Mouse (Mus musculus): Measurements from ENCODE around the gene Dtd1. TPM values are rescaled to one million over a fixed set of nuclear protein-coding genes. Genes with fewer than 3 reads are reported as not detected.

Dtd1 gene
- polyA plus RNA-seq, 1 experiment from 2014 or later, result 29.9 TPM

GRCm38 (mm10) chr2:144641991-144642390 is 42.3 kb downstream of the Dtd1 start:
- Histone ChIP-seq H3K4me1 (ENCODE audit: control insufficient read depth in 2 of 2, insufficient read depth in 2 of 2, low read length in 2 of 2) (peaks cover 0 to 7% of the 10 kb centered on the region in 2 experiments; a peak in 1 of 4 replicates), H3K4me3 (ENCODE audit: control insufficient read depth in 1 of 2, insufficient read depth in 1 of 2, low read depth in 1 of 2, low read length in 2 of 2) (no peak overlapping the region), H3K9me3 (ENCODE audit: control insufficient read depth, low read length) (no peaks in the 10 kb centered on the region), H3K36me3 (ENCODE audit: control insufficient read depth, insufficient read depth, low read length) (no peaks in the 10 kb centered on the region), H3K27me3 (ENCODE audit: control insufficient read depth, insufficient read depth, low read length) (no peaks in the 10 kb centered on the region), H3K9ac (ENCODE audit: low read length) (no peak overlapping the region), H3K27ac (replicated peaks in 1 of 2; ENCODE audit: control insufficient read depth in 1 of 2, insufficient read depth in 1 of 2, low read depth in 2 of 2, low read length in 2 of 2) (no peak overlapping the region), H3K4me2 (ENCODE audit: low read length) (no peak overlapping the region)
- 91% methylated on average over 4 of the region's 4 CpGs for WGBS
- ATAC-seq (ENCODE audit: insufficient number of reproducible peaks, insufficient read depth, low FRiP score, low read depth), result no peak

GRCm38 (mm10) chr2:144646360-144646759 is 46.7 kb downstream of the Dtd1 start:
- no peaks in the 10 kb centered on the region for H3K9me3 ChIP-seq (ENCODE audit: control insufficient read depth, low read length)
- no peak overlapping the region for H3K27ac ChIP-seq (replicated peaks in 1 of 2; ENCODE audit: control insufficient read depth in 1 of 2, insufficient read depth in 1 of 2, low read depth in 2 of 2, low read length in 2 of 2)
- H3K9ac ChIP-seq (ENCODE audit: low read length), result no peak overlapping the region
- no peak overlapping the region for H3K4me3 ChIP-seq (ENCODE audit: control insufficient read depth in 1 of 2, insufficient read depth in 1 of 2, low read depth in 1 of 2, low read length in 2 of 2)
- ATAC-seq (ENCODE audit: insufficient number of reproducible peaks, insufficient read depth, low FRiP score, low read depth), result no peak
- no peaks in the 10 kb centered on the region for H3K36me3 ChIP-seq (ENCODE audit: control insufficient read depth, insufficient read depth, low read length)
- WGBS, result 83% methylated on average over 10 of the region's 10 CpGs
- H3K4me1 ChIP-seq (ENCODE audit: control insufficient read depth in 2 of 2, insufficient read depth in 2 of 2, low read length in 2 of 2), result peaks cover 0 to 5% of the 10 kb centered on the region in 2 experiments; a peak in 1 of 4 replicates
- H3K4me2 ChIP-seq (ENCODE audit: low read length), result no peak overlapping the region
- H3K27me3 ChIP-seq (ENCODE audit: control insufficient read depth, insufficient read depth, low read length), result no peaks in the 10 kb centered on the region

GRCm38 (mm10) chr2:144647151-144647550 is 47.5 kb downstream of the Dtd1 start:
- Histone ChIP-seq H3K9ac (ENCODE audit: low read length) (no peak overlapping the region), H3K4me3 (ENCODE audit: control insufficient read depth in 1 of 2, insufficient read depth in 1 of 2, low read depth in 1 of 2, low read length in 2 of 2) (no peak overlapping the region), H3K27ac (replicated peaks in 1 of 2; ENCODE audit: control insufficient read depth in 1 of 2, insufficient read depth in 1 of 2, low read depth in 2 of 2, low read length in 2 of 2) (no peak overlapping the region), H3K27me3 (ENCODE audit: control insufficient read depth, insufficient read depth, low read length) (no peaks in the 10 kb centered on the region), H3K36me3 (ENCODE audit: control insufficient read depth, insufficient read depth, low read length) (no peaks in the 10 kb centered on the region), H3K4me1 (ENCODE audit: control insufficient read depth in 2 of 2, insufficient read depth in 2 of 2, low read length in 2 of 2) (peaks cover 0 to 5% of the 10 kb centered on the region in 2 experiments; a peak in 1 of 4 replicates), H3K9me3 (ENCODE audit: control insufficient read depth, low read length) (no peaks in the 10 kb centered on the region), H3K4me2 (ENCODE audit: low read length) (no peak overlapping the region)
- no peak for ATAC-seq (ENCODE audit: insufficient number of reproducible peaks, insufficient read depth, low FRiP score, low read depth)
- 85% methylated on average over 4 of the region's 4 CpGs for WGBS

- Histone ChIP-seq H3K4me1 (ENCODE audit: control insufficient read depth in 2 of 2, insufficient read depth in 2 of 2, low read length in 2 of 2) (no peaks in the 10 kb centered on the region), H3K27ac (replicated peaks in 1 of 2; ENCODE audit: control insufficient read depth in 1 of 2, insufficient read depth in 1 of 2, low read depth in 2 of 2, low read length in 2 of 2) (no peak overlapping the region), H3K4me2 (ENCODE audit: low read length) (no peak overlapping the region), H3K9me3 (ENCODE audit: control insufficient read depth, low read length) (no peaks in the 10 kb centered on the region), H3K9ac (ENCODE audit: low read length) (no peak overlapping the region), H3K36me3 (ENCODE audit: control insufficient read depth, insufficient read depth, low read length) (no peaks in the 10 kb centered on the region), H3K4me3 (ENCODE audit: control insufficient read depth in 1 of 2, insufficient read depth in 1 of 2, low read depth in 1 of 2, low read length in 2 of 2) (no peak overlapping the region), H3K27me3 (ENCODE audit: control insufficient read depth, insufficient read depth, low read length) (no peaks in the 10 kb centered on the region)
- WGBS, result 97% methylated on average over 1 of the region's 1 CpGs
- ATAC-seq (ENCODE audit: insufficient number of reproducible peaks, insufficient read depth, low FRiP score, low read depth), result no peak
Measured at GRCm38 (mm10) chr2:144649960-144650359, 50.3 kb downstream of the Dtd1 start.

- H3K36me3 ChIP-seq (ENCODE audit: control insufficient read depth, insufficient read depth, low read length), result no peaks in the 10 kb centered on the region
- no peaks in the 10 kb centered on the region for H3K9me3 ChIP-seq (ENCODE audit: control insufficient read depth, low read length)
- no peak overlapping the region for H3K4me3 ChIP-seq (ENCODE audit: control insufficient read depth in 1 of 2, insufficient read depth in 1 of 2, low read depth in 1 of 2, low read length in 2 of 2)
- H3K27ac ChIP-seq (replicated peaks in 1 of 2; ENCODE audit: control insufficient read depth in 1 of 2, insufficient read depth in 1 of 2, low read depth in 2 of 2, low read length in 2 of 2), result no peak overlapping the region
- no peak overlapping the region for H3K9ac ChIP-seq (ENCODE audit: low read length)
- no peak overlapping the region for H3K4me2 ChIP-seq (ENCODE audit: low read length)
- ATAC-seq (ENCODE audit: insufficient number of reproducible peaks, insufficient read depth, low FRiP score, low read depth), result no peak
- H3K27me3 ChIP-seq (ENCODE audit: control insufficient read depth, insufficient read depth, low read length), result no peaks in the 10 kb centered on the region
- no peaks in the 10 kb centered on the region for H3K4me1 ChIP-seq (ENCODE audit: control insufficient read depth in 2 of 2, insufficient read depth in 2 of 2, low read length in 2 of 2)
- WGBS, result 93% methylated on average over 4 of the region's 4 CpGs
Measured at GRCm38 (mm10) chr2:144652841-144653240, 53.1 kb downstream of the Dtd1 start.

GRCm38 (mm10) chr2:144655307-144655706 is 55.6 kb downstream of the Dtd1 start:
- no peak overlapping the region for H3K27ac ChIP-seq (replicated peaks in 1 of 2; ENCODE audit: control insufficient read depth in 1 of 2, insufficient read depth in 1 of 2, low read depth in 2 of 2, low read length in 2 of 2)
- no peak overlapping the region for H3K4me3 ChIP-seq (ENCODE audit: control insufficient read depth in 1 of 2, insufficient read depth in 1 of 2, low read depth in 1 of 2, low read length in 2 of 2)
- no peak for ATAC-seq (ENCODE audit: insufficient number of reproducible peaks, insufficient read depth, low FRiP score, low read depth)
- H3K27me3 ChIP-seq (ENCODE audit: control insufficient read depth, insufficient read depth, low read length), result no peaks in the 10 kb centered on the region
- WGBS, result 84% methylated on average over 3 of the region's 3 CpGs
- no peaks in the 10 kb centered on the region for H3K9me3 ChIP-seq (ENCODE audit: control insufficient read depth, low read length)
- H3K4me2 ChIP-seq (ENCODE audit: low read length), result no peak overlapping the region
- H3K4me1 ChIP-seq (ENCODE audit: control insufficient read depth in 2 of 2, insufficient read depth in 2 of 2, low read length in 2 of 2), result no peaks in the 10 kb centered on the region
- H3K9ac ChIP-seq (ENCODE audit: low read length), result no peak overlapping the region
- no peaks in the 10 kb centered on the region for H3K36me3 ChIP-seq (ENCODE audit: control insufficient read depth, insufficient read depth, low read length)

- Histone ChIP-seq H3K36me3 (ENCODE audit: control insufficient read depth, insufficient read depth, low read length) (no peaks in the 10 kb centered on the region), H3K9ac (ENCODE audit: low read length) (no peak overlapping the region), H3K4me3 (ENCODE audit: control insufficient read depth in 1 of 2, insufficient read depth in 1 of 2, low read depth in 1 of 2, low read length in 2 of 2) (no peak overlapping the region), H3K9me3 (ENCODE audit: control insufficient read depth, low read length) (no peaks in the 10 kb centered on the region), H3K4me2 (ENCODE audit: low read length) (no peak overlapping the region), H3K27ac (replicated peaks in 1 of 2; ENCODE audit: control insufficient read depth in 1 of 2, insufficient read depth in 1 of 2, low read depth in 2 of 2, low read length in 2 of 2) (peak overlapping the region in 1 of 2 experiments; percentile 12; a peak in 1 of 4 replicates), H3K27me3 (ENCODE audit: control insufficient read depth, insufficient read depth, low read length) (no peaks in the 10 kb centered on the region), H3K4me1 (ENCODE audit: control insufficient read depth in 2 of 2, insufficient read depth in 2 of 2, low read length in 2 of 2) (no peaks in the 10 kb centered on the region; a peak in 1 of 4 replicates)
- no peak for ATAC-seq (ENCODE audit: insufficient number of reproducible peaks, insufficient read depth, low FRiP score, low read depth)
- 38% methylated on average over 4 of the region's 4 CpGs for WGBS
Measured at GRCm38 (mm10) chr2:144668507-144668906, 68.8 kb downstream of the Dtd1 start.

- Histone ChIP-seq H3K9me3 (ENCODE audit: control insufficient read depth, low read length) (no peaks in the 10 kb centered on the region), H3K27me3 (ENCODE audit: control insufficient read depth, insufficient read depth, low read length) (no peaks in the 10 kb centered on the region), H3K27ac (replicated peaks in 1 of 2; ENCODE audit: control insufficient read depth in 1 of 2, insufficient read depth in 1 of 2, low read depth in 2 of 2, low read length in 2 of 2) (no peak overlapping the region), H3K4me1 (ENCODE audit: control insufficient read depth in 2 of 2, insufficient read depth in 2 of 2, low read length in 2 of 2) (no peaks in the 10 kb centered on the region; a peak in 1 of 4 replicates), H3K4me2 (ENCODE audit: low read length) (no peak overlapping the region), H3K36me3 (ENCODE audit: control insufficient read depth, insufficient read depth, low read length) (no peaks in the 10 kb centered on the region), H3K9ac (ENCODE audit: low read length) (no peak overlapping the region), H3K4me3 (ENCODE audit: control insufficient read depth in 1 of 2, insufficient read depth in 1 of 2, low read depth in 1 of 2, low read length in 2 of 2) (no peak overlapping the region)
- no peak for ATAC-seq (ENCODE audit: insufficient number of reproducible peaks, insufficient read depth, low FRiP score, low read depth)
- WGBS, result 85% methylated on average over 5 of the region's 5 CpGs
Measured at GRCm38 (mm10) chr2:144670289-144670930, 70.7 kb downstream of the Dtd1 start.
